Mouse (Mus musculus): Measurements from ENCODE around the gene Mylk.

Mylk gene

GRCm38 (mm10) chr16:34854066-34854465 lies 109.1 kb downstream of the Mylk start:
- DNase-seq = peak; percentile 88

- no peak for DNase-seq
Observed at GRCm38 (mm10) chr16:34855136-34855535, 110.1 kb downstream of the Mylk start.

- DNase-seq = no peak
Observed at GRCm38 (mm10) chr16:34855751-34856150, 110.7 kb downstream of the Mylk start.

GRCm38 (mm10) chr16:34857631-34858030 lies 112.6 kb downstream of the Mylk start:
- DNase-seq = no peak

GRCm38 (mm10) chr16:34860761-34861160 lies 115.8 kb downstream of the Mylk start:
- no peak for DNase-seq

GRCm38 (mm10) chr16:34861744-34862365 lies 116.8 kb downstream of the Mylk start:
- no peak for DNase-seq

GRCm38 (mm10) chr16:34865373-34865772 lies 120.4 kb downstream of the Mylk start:
- no peak for DNase-seq

GRCm38 (mm10) chr16:34867217-34867616 lies 122.2 kb downstream of the Mylk start:
- peak; percentile 37 for DNase-seq

- DNase-seq = no peak
Observed at GRCm38 (mm10) chr16:34880031-34880778, 135.2 kb downstream of the Mylk start.

GRCm38 (mm10) chr16:34880815-34881214 lies 135.8 kb downstream of the Mylk start:
- no peak for DNase-seq

- no peak for DNase-seq
Observed at GRCm38 (mm10) chr16:34887037-34887436, 142.0 kb downstream of the Mylk start.

GRCm38 (mm10) chr16:34894016-34894415 lies 149.0 kb downstream of the Mylk start:
- no peak for DNase-seq

- no peak for DNase-seq
Observed at GRCm38 (mm10) chr16:34895916-34896315, 150.9 kb downstream of the Mylk start.

GRCm38 (mm10) chr16:34896996-34897395 lies 152.0 kb downstream of the Mylk start:
- DNase-seq = no peak

GRCm38 (mm10) chr16:34898057-34898789 lies 153.2 kb downstream of the Mylk start:
- no peak for DNase-seq

GRCm38 (mm10) chr16:34899071-34899808 lies 154.2 kb downstream of the Mylk start:
- DNase-seq = peak; percentile 44

GRCm38 (mm10) chr16:34899997-34900396 lies 155.0 kb downstream of the Mylk start:
- peak; percentile 36 for DNase-seq

- DNase-seq = no peak
Observed at GRCm38 (mm10) chr16:34900471-34900870, 155.5 kb downstream of the Mylk start.

- peak; percentile 54 for DNase-seq
Observed at GRCm38 (mm10) chr16:34901031-34901430, 156.0 kb downstream of the Mylk start.

- no peak for DNase-seq
Observed at GRCm38 (mm10) chr16:34901611-34902293, 156.7 kb downstream of the Mylk start.

GRCm38 (mm10) chr16:34902294-34902680 lies 157.3 kb downstream of the Mylk start:
- DNase-seq = peak; percentile 85

GRCm38 (mm10) chr16:34902761-34903160 lies 157.8 kb downstream of the Mylk start:
- DNase-seq = no peak
